Mouse (Mus musculus): ENCODE data around the gene Gng10. TPM values are rescaled to one million over a fixed set of nuclear protein-coding genes. Genes with fewer than 3 reads are reported as not detected.

Gng10 gene
- 10 to 100 TPM; 22.4 to 39.2 (median 34.3) TPM for total RNA-seq (2022)

DNA sequence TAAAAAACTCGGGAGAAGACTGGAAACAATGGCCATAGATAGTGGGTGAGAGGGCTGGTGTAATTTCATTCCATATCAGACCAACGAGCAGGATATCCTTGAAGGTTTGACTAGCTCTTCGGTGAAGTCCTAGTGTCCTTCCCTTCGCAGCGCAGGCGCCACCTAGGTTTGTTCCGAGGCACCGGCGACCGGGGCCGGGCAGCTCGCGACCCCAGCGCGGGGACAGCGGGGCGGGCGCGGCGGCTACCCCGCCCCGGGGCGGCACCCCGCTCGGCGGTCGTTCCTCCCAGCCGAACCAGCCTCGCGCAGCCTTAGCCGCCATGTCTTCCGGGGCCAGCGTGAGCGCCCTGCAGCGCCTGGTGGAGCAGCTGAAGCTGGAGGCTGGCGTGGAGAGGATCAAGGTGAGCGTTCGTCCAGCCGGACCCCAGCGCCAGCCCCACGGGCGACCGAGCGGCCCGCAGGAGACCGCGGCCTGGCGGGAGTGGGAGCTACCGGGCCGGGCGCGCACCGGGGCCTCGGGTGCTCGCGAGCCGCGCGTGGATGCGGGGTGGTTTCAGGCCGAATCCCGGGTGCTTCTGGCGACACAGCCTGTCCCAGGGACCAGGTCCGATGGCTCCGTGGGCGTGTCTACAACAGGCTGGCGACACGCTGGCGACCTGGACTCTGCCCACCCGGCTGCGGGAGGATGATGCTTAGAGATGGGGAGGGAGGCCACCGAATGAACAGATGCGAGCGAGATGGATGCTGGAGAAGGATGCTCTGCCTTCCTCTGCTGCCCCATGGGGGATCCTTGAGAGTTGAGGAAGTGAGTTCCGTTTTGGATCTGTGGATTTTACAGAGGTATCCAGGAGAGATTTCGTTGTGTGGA is at the start of gene Gng10:
Gene Gng10 (plus strand): TSS at position 171 of the 868 bp plus-strand sequence.
- peak; percentile 33 for DNase-seq

DNA sequence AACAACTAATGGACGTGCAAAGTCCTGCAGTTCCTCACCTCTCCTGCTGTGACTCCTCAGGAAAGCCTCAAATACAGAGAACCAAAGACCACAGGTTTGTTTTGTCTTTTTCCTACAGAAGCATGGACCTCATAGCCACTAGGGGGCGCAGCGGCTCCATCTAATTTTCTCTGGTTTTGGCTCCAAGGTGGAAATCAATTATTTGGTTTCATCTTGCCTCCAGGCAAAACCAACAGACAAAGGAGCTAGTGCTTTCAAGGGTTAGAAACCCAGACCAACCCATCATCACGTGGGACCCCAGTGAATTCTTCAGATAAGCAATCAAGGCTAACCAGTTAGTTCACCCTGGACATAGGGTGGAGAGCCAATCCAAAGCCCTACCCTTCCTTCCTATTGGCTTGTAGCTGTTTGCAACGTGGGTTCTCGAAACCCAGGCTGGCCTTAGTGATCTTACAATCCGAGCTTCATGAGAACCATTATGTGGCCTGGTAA is 49.7 kb upstream of the Gng10 start:
- peak; percentile 64 for DNase-seq

DNA sequence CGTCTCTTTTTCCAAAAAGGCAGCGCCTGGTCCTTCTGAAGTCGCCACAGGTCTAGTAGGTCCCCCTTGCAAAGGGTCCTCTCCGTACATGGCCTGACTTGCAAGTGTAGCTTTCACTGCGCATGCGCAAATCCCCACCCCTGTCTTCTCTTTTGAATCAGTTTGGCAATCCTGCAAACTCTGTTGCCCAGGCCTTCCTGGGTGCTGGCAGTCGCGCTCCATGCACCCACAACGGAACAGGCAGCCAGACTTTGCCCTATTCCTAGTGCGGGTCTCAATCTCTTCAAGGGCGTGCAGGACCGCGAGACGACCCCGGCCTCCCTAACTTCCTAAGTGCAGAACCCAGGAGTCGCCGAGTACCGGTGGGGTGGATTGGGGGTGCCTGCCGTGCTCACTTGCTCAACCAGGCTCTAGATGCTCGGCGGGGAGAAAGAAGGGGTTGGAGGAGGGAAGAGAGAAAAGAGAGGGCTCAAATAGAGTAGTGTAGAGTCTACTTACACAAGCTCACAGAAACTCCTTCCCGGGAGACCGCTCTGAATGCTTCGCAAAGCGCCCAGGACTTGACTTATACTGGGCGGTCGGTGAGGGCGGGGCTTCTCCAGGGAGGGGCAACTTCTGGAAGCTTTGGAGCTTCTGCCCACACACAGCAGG is 48.2 kb upstream of the Gng10 start, which contains the start of gene Ptgr1:
Gene Ptgr1 (minus strand): TSS at position 580 of the 651 bp plus-strand sequence.
- peak; percentile 78 for DNase-seq

DNA sequence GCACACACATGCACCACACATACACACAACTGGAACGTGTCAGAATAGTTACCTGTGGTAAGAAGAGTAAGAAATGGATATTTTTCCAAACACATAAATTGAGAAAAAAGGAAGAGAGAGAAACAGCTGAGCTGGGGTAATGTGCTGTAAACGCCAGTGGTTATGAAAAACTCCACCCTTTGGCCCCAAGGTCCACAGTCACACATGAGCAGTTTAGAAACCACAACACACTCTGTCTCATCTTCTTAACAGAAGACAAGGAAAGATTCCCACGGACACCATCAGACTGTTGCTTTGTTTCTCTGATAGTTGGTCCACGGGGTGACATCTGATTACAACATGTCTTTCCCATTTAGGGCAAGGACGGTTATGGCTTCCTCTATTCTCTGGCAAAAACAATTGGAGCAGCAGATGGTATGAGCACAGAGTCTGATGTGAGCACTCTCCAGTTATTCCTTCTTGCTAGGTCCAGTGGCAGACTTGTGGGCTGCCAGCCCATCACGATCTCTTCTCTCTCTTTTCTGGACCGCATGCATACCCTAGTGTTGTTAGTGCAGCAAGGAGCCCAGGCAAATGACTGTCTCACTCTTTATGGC is 45.5 kb upstream of the Gng10 start:
- DNase-seq, result no peak

DNA sequence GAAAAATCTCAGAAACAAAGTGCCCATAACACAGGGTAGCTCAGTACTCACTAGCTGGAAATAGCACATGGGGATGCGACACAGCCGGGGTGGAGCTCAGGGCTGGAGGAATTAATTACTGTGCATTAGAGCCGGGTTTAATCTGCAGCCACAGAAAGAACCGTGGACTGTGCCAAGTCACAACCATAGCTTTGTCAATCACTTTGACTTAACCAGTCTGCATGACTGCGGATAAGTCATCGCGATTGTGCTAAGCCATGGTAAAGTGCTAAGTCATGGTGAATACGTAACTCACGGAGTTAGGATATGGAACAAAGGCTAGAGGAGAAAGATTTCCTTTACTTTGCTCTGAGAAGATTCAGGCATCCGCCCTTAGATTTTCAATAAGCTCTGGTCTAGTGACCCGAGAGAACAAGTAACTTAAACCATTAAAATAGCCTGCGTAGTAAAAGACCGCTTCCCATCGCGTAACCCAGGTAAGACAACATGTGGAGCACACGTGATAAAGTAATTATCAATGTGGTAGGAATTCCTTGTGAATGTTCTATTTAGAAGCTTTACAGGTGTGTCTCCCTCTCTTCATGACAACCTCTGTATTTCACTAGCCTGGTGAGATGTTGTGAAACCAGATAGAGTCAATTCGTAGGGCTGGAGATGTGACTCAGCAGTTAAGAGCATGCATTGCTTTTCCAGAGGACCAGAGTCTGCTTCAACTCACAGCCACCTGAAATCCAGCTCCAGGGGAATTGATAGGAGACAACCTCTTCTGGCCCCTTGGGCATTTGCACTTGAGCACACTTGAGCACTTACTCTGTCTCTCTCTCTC is 44.1 kb upstream of the Gng10 start:
- DNase-seq, result no peak

DNA sequence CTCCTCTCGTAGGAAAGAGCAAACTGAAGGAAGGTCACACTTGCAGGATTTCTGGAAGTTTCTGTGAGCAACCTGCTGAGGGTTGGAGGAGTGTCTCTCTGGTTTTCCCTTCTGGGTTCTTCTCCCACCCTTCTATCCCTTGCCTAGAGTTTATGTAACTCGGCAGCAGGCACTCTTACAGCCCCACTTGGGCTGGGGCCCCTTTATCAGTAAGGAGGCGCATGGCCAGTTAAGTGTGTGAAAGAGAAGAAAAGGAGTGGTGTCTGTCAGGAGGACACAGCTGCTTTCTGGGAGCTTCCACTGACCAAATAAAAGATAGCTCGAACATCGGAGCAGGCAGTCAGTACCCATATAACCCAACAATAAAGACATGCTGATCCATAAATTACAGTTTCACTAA is 42.7 kb upstream of the Gng10 start:
- DNase-seq, result no peak

DNA sequence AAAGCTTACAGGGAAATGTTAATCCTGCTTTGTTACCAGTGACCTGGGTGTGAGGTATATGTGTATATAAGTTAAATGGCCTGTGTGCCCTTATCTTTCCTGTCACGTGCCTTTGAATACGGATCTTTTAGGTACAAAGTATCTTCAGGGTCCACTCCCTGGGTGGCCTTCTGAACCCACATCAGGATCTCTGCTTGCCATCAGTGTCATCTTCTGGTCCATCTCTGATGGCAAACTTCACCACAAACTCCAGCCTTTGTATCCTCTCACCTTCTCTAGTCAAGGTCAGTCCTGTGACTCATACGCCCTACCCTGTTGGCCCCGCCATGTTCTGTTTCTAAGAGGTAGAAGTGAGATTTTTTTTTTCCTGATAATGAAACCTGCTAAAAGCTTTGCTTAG is 40.1 kb upstream of the Gng10 start, which contains the start of gene Dnajc25:
Gene Dnajc25 (plus strand): TSS at position 301 of the 400 bp plus-strand sequence.
- DNase-seq, result no peak

DNA sequence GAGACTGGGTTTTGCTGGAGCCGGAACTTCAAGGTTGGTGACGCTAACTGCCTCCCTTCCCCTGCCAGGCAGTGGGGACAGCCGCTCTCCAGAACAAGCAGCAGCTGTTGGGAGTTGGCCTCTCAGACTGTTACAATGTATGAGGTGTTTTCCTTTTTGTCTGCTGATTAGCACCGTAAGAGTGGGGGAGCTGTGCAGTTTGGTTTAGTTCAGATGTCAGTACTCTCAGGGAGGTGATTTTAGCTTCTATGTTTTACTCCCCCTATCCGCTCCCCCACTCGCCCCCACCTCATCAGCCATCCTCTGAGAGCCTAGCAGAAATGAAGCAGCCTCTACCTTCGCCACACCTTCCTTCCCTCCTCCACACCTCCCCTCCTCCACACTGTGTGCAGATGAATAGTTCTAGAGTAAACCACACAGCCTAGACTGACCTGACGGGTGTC is 39.6 kb upstream of the Gng10 start:
- no peak for DNase-seq

DNA sequence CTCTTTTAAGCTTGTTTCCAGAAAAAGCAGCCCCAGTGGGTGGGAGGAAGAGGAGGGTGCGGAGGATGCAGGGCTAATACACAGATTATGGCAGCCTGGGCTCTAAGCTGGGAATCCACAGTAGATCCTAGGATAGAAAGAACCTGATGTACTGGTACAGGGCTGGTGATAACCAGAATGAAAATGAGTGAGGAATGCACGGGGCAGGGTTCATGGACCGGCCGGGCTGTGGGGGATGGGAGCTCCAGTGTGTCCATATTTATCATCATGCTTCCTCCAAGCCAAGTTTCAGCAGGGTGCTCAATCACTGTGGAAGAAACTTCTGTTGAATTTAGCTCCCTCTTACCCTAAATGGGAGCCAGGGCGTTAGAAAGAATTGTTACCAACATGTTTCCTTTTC is 37.8 kb upstream of the Gng10 start:
- DNase-seq, result no peak

DNA sequence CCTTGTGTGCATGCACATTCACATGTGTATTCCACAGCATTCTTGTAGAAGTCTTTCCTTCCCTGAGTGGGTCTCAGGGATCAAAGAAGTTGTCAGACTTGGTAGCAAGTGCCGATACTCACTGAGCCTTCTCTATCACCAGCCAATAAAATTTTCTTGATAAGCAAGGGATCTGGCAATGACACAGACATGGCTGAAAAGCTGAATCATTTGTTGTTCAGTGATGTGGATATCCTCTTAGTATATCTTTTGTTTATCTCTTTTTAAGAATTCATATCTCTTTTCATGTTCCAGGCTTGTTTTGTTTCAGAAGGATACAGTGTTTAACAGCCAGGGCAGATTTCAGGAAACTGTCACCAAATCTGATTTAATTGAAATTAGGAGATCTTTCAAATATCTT is 36.2 kb upstream of the Gng10 start:
- no peak for DNase-seq

DNA sequence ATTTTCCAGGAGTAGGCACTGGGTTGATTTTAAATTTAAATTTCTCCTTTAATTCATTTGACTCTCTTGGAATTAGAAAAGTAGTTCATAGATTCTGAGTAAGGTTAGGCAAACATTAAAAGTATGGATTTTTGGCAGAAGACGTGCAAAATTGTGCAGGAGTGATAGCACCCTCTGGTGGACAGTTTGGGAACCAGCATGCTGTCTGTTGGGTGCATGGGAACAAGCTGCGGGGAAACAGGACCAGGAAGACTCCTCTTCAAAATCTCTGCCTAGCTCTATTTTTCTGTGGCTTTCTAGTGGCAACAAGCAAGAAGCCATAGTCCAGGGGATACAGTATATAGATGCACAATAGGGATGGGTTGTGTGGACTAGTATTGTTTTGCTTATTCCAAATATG is 35.2 kb upstream of the Gng10 start:
- DNase-seq, result peak; percentile 41

DNA sequence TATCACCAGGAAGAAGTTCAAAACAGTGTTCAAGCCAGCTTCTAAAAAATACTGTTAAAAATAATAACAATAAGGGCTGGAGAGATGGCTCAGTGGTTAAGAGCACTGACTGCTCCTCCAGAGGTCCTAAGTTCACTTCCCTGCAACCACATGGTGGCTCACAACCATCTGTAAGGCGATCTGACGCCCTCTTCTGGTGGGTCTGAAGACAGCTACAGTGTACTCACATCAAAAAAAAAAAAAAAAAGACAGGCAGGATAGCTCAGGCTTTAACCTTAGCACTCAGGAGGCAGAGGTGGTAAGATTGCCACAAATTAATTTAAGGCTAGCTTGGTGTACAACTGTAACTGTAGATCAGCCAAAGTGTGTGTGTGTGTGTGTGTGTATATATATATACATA is 34.3 kb upstream of the Gng10 start:
- no peak for DNase-seq

DNA sequence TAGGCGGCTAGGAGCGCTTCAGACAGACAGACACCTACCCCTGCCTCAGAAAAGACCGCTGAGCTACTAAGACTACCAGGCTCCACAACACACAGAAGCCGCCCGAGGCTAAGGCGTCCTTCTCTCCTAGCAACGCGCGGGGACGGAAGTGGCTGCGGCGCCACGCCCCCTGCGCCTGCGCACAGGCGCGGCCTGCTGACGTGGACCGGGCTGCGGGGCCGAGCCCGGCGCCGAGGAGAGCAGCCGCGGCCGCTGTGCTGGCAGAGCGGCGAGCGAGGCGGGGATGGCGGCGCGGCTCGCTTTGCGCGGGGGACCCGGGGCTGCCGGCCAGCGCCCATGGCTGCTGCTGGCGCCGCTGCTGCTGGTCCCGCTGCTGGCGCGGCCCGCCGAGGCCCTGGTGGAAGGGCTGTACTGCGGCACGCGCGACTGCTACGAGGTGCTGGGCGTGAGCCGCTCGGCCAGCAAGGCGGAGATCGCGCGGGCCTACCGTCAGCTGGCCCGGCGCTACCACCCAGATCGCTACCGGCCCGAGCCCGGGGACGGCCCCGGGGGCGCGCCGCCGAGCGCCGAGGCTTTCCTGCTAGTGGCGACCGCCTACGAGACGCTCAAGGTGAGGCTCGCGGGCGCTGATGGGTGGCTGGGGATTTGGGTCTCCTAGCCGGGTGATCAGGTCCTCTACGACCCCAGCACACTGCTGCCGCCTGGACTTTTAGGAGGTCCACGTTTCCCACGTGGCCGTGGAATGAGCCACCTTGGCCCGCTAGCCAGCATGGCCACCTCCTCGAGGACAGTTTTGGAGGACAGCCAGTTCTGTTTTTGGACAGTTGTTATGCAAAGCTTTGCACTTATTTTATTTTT is 31.7 kb upstream of the Gng10 start, which contains the start of gene Gm20503:
Gene Gm20503 (plus strand): TSS at position 263 of the 858 bp plus-strand sequence.
- peak; percentile 86 for DNase-seq

DNA sequence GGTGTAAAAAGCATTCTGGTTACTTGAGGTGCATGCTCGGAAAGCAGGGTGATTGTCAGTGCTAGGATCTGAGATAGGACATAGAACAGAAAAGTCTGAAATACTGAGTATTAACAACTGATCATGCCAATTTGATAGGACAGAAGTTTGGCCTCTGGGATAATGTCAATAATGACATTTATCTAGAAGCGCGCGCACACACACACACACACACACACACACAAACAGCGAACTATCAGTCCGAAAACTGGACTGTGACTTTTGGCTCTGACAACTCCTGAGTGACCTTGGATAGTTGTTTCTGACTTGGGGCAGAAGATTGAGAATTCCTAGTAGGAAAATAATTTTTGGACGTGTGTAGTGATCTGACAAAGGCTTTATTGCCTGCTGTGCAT is 31.1 kb upstream of the Gng10 start:
- no peak for DNase-seq

DNA sequence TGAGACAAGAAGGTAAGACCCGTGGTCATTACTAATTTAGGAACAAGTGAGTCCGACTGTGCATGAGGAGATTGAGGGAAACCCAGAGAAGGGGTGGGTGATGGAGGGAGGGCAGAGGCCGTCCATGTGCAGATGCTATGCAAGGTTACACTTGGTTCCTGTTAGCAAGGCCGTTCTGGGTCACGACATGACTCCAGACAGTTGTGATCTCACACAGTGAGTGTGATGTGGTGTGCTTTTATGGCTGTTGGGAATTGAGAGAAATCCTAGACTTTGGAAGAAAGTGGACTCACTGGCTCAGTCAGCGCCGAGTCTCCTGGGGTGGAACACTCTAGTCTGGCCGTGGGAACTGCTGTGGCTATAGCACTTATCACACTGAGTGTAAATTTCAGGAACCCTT is 28.7 kb upstream of the Gng10 start:
- DNase-seq, result no peak

DNA sequence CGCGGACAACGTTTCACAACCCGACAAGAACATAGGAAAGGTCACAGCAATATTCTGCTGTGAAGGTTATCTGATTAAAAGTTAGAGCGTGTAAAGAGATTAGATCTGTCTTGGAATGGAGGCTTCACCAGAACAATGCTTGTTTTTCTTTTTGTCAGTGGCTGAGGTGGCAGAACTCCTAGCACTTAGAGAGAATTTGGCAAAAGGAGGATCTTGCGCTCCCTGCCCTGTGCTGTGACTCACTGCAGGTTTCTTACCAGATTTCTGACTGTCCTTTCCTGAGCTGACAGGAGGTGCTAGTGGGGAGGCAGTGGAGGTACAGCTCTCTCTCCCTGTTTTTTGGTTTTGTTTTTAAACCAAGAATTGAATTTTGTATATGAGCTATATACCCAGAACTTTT is 27.9 kb upstream of the Gng10 start:
- no peak for DNase-seq

DNA sequence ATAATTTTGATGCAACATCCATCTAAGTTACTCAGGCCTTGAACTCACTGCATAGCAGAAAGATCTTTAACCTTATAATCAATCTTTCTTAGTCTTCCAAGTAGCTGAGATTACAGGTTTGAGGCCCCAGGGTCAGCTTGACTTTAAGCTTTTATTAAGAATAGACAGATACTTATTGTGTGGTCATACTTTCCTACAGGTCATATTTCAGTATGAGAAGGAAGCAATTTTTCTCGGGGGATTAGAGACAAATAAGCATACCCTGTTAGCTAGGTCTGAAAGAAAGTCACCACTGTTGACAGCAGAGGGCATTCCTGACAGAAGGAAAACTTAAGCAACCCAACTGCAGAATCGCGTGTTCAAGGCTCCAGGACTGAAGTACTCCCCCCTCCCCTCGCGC is 26.9 kb upstream of the Gng10 start:
- DNase-seq, result no peak

DNA sequence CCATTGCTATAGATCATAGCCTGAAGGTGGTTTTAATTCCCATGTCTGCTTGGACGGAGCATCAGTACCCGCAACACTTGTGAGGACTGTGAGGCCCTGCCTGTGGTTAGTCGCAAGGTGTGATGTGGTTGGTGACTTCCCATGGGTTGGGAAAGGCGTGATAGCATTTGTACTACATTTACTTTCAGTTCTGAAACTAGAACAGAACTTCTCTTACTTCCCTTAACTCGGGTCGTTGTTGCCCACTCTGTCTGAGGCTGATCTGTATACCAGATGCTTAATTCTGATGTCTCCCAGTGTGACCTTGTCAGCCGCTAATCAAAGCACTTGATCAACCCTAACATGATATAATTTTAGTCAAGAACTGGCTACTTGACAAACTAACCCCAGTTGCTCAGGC is 25.7 kb upstream of the Gng10 start:
- DNase-seq, result no peak

DNA sequence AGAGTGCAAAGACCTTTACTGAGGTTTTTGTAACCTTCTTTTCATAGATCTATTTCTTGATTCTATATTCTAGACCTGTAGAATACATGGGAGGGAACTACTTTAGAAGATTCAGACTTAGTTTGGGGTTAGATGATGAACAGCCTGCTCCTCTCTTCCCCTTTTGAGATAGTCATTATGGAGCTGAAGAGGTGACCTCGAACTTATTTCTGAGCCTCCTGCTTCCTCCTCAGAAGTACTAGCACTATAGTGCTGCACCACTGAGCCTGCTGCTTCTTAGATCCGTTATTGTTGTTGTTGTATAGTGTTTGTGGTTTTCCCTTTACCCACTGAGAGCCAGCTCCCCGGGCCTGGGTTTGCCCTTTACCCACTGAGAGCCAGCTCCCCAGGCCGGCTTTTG is 25.2 kb upstream of the Gng10 start:
- no peak for DNase-seq

DNA sequence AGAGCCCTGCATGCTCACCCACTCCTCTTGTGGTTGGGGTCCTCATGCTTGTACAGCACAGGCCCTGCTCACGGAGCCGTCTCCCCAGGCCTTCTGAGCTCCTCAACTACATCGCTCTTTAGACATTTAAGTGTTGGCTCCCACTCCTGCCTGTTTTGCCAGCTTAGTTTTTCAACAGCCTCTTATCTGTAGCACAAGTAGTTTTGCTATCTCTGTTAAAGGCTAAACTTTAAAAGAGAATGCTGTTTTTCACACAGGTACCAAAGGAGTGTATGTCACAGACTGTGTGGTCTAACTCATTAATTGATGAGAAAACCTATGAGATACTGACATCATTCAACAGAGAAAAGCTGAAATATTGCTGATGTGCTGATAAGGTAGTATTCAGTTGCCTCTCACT is 23.4 kb upstream of the Gng10 start:
- no peak for DNase-seq

DNA sequence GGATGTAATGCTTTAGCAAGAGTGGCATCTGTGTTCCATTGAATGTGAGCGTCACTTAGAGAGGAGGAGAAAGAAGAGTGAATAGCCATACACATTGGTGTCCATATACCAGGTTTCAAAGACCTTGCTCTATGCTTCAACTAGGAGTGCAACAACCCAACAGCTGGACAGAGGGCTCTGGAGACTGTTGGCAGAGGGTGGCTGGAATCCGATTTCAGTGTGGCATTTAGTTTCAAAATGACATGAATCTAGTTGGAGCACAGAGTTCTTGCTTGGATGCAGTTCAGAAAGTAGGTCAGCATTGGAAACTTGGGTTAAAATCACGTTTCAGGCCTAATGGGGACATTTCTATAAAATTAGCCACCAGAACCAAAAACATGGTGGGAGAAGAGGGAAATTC is 19.7 kb upstream of the Gng10 start:
- DNase-seq, result no peak
